Mouse (Mus musculus) forebrain, embryonic 16.5 days (tissue): ENCODE measurements around the gene Tmem59l. TPM values are rescaled to one million over a fixed set of nuclear protein-coding genes. Genes with fewer than 3 reads are reported as not detected.
A peak's percentile ranks its signal among the peaks of the same experiment; 100 is the strongest.

Experiments
- ATAC-seq: fragments of 200-750 bp; cut with Nextera tagmentation; 2 replicates; pipeline ENCODE4 v1.8.0; 2017; ENCODE audit warnings: mild to moderate bottlenecking, moderate library complexity
- H3K27ac ChIP-seq: fragments of 300-500 bp; sonication (generic); 2 replicates; pipeline ENCODE4 v1.5.1; 2014; ENCODE audit warnings: low read length, control low read depth
- H3K27me3 ChIP-seq: fragments of 300-500 bp; sonication (generic); replicated peaks from 2 replicates; pipeline ENCODE4 v1.6.1; 2014; ENCODE audit warnings: low read length; ENCODE audit not compliant: control insufficient read depth, insufficient read depth
- H3K36me3 ChIP-seq: fragments of 300-500 bp; sonication (generic); 2 replicates; pipeline ENCODE4 v1.6.1; 2014; ENCODE audit not compliant: control insufficient read depth, insufficient read depth
- H3K4me1 ChIP-seq: fragments of 300-500 bp; sonication (generic); replicated peaks from 2 replicates; pipeline ENCODE4 v1.6.1; 2014; ENCODE audit warnings: low read length; ENCODE audit not compliant: control insufficient read depth, insufficient read depth
- H3K4me2 ChIP-seq: fragments of 300-500 bp; sonication (generic); 2 replicates; pipeline ENCODE4 v1.6.1; 2014; ENCODE audit warnings: mild to moderate bottlenecking, low read length, control low read depth
- H3K4me3 ChIP-seq: fragments of 300-500 bp; sonication (generic); replicated peaks from 2 replicates; pipeline ENCODE4 v1.5.1; 2014; ENCODE audit warnings: mild to moderate bottlenecking, low read length, control low read depth
- H3K9ac ChIP-seq: fragments of 300-500 bp; sonication (generic); replicated peaks from 2 replicates; pipeline ENCODE4 v1.6.1; 2014; ENCODE audit warnings: low read depth, low read length, control low read depth
- H3K9me3 ChIP-seq: fragments of 300-500 bp; sonication (generic); 2 replicates; pipeline ENCODE4 v1.6.1; 2016; ENCODE audit warnings: low read length; ENCODE audit not compliant: control insufficient read depth
- WGBS: fragments of 180-500 bp; shearing (Covaris S2); extraction: QIAGEN DNeasy Blood & Tissue Kit; methylation state at CpG from one replicate; pipeline ENCODE4 v1.1.7; 2014; 5-methylcytosine and 5-hydroxymethylcytosine counted together
- polyA plus RNA-seq: library from polyadenylated mRNA; unstranded; fragments of >200 nt; fragmentation: Nextera tagmentation; extraction: Ambion mirVana; gene quantifications from 2 replicates; pipeline ENCODE4 v1.2.1, GENCODE M21; 2015

Tmem59l gene
- 74.9 and 90.8 TPM in 2 replicates for polyA plus RNA-seq

DNA sequence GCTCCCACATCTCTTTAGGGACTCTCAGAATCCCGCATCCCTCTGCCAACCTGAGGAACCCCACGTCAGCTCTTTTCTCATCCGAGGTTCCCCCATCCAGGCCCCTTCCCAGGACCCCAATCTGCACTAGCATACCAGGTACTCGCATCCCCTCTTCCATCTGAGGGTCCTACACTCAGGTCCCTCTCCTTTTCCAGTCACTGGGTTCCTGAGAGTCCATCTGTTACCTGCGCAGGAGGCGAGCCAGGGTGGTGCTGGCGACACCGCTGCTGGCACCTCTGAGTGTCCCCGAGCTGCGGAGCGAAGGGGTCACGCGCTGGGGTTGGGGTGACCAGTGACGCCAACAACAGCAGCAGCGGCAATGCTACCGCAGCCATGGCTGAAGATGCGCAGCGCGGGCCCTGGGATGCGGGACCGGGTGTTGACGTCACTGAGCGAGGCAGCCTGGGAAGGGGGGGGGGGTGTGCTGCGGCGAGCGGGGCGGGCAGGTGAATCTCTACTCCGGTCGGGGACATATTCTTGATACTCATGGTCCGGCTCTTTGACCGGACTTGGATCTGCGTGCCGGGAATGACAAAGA, at the start of gene Tmem59l:
TSS of gene Tmem59l (minus strand) at position 418 of the 580 bp plus-strand sequence.
- peaks cover 63% of the 10 kb centered on the region for H3K27me3 ChIP-seq
- no peaks in the 10 kb centered on the region for H3K36me3 ChIP-seq
- H3K27ac ChIP-seq = no peak within 1 kb of the TSS
- ATAC-seq = peak; percentile 70
- H3K9ac ChIP-seq = peak within 1 kb of the TSS; percentile 88
- H3K4me3 ChIP-seq = peak within 1 kb of the TSS; percentile 69
- H3K4me2 ChIP-seq = peak within 1 kb of the TSS; percentile 84
- no peaks in the 10 kb centered on the region for H3K9me3 ChIP-seq
- peaks cover 23% of the 10 kb centered on the region for H3K4me1 ChIP-seq
- WGBS = 2% methylated on average over 33 of the region's 33 CpGs

DNA sequence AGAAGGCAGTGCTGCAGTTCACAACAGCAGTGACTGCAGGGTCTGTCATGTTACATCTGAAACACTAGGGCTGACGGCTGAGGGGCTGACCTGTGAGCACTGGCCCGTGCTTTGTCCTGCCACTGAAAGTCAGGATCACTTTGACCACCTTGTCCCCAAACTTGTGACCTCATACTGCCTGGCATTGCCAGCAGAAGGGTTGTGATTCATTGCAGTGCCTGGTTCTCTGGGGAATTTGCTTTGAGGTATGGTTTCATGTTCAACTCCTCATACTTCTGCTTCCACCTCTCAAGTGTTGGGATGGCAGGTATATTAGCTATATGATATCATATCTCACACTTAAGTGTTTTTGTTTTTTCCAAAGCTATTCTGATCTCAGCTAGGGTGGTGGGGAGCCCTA, 48.5 kb upstream of the Tmem59l start:
- Histone ChIP-seq H3K27me3 (no peaks in the 10 kb centered on the region), H3K4me3 (no peak overlapping the region), H3K9me3 (no peaks in the 10 kb centered on the region), H3K36me3 (peaks cover 13% of the 10 kb centered on the region), H3K9ac (no peak overlapping the region), H3K27ac (no peak overlapping the region), H3K4me2 (no peak overlapping the region), H3K4me1 (peaks cover 16% of the 10 kb centered on the region)
- no peak for ATAC-seq
- WGBS = 89% methylated on average over 2 of the region's 2 CpGs

DNA sequence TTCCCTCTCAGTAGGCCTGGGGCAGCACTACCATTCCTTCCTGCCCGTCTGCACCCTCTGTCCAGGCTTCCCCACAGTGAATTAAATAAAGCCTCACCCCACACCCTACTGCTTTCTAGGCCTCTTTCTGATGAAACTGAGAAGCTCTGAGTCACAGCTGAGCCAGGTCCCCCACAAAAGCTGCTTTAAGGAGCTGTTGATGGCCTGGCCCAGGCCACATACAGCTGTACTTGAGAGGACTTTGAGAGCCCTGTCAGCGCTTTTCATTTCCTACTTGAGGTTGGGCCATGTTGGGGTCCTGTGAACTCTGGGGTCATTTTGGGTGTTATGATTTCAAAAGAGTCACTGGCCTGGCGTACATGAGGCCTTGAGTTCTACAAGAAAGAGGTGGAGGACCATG, 48.1 kb upstream of the Tmem59l start:
- ATAC-seq = no peak
- Histone ChIP-seq H3K27ac (no peak overlapping the region), H3K4me2 (no peak overlapping the region), H3K27me3 (no peaks in the 10 kb centered on the region), H3K36me3 (peaks cover 13% of the 10 kb centered on the region), H3K9ac (no peak overlapping the region), H3K9me3 (no peaks in the 10 kb centered on the region), H3K4me1 (peaks cover 11% of the 10 kb centered on the region), H3K4me3 (no peak overlapping the region)
- WGBS = 85% methylated on average over 3 of the region's 3 CpGs

DNA sequence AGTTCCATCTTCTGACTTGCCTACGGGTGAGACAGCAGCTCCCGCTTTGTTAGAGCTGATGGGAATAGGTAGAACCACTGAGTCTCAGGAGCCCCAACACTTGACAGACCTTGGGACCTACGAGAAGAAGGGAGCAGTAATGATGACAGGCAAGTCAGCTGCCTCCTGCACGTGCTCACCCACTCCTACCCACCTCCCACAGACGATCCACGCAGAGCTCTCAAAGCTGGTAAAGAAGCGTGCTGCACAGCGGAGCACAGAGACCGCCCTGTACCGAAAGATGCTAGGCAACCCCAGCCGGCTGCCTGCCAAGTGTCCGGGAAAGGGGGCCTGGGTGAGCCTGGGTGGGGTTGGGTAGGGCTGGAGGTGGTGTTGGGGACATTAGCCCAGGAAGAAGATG, 47.1 kb upstream of the Tmem59l start:
- H3K4me1 ChIP-seq = peaks cover 17% of the 10 kb centered on the region
- H3K36me3 ChIP-seq = peaks cover 15% of the 10 kb centered on the region
- no peak for ATAC-seq
- WGBS = 93% methylated on average over 12 of the region's 12 CpGs
- no peaks in the 10 kb centered on the region for H3K9me3 ChIP-seq
- H3K27ac ChIP-seq = no peak overlapping the region
- H3K27me3 ChIP-seq = no peaks in the 10 kb centered on the region
- H3K4me3 ChIP-seq = no peak overlapping the region
- no peak overlapping the region for H3K4me2 ChIP-seq
- H3K9ac ChIP-seq = no peak overlapping the region

DNA sequence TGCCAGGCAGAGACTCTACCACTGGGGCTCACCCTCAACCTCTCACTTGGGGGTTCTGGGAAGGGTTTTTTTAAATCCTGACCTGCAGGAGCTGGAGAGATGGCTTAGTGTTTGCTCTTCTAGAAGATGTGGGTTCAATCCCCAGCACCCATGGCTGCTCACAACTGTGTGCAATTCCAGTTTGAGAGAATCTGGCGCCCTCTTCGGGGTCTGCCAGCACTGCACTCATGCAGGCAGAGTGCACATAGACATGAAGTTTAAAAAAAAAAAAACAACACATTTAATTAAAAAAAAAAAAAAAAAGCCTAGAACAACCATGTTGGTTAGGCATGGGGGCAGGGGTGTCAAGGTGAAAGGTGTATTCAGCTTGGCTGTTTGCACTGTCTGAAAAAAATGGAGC, 43.2 kb upstream of the Tmem59l start:
- H3K9me3 ChIP-seq = no peaks in the 10 kb centered on the region
- H3K4me3 ChIP-seq = no peak overlapping the region
- no peak overlapping the region for H3K9ac ChIP-seq
- H3K4me1 ChIP-seq = peaks cover 29% of the 10 kb centered on the region
- no peak for ATAC-seq
- no peaks in the 10 kb centered on the region for H3K27me3 ChIP-seq
- H3K36me3 ChIP-seq = peaks cover 13% of the 10 kb centered on the region
- WGBS = 82% methylated on average over 2 of the region's 2 CpGs
- H3K27ac ChIP-seq = no peak overlapping the region
- no peak overlapping the region for H3K4me2 ChIP-seq

DNA sequence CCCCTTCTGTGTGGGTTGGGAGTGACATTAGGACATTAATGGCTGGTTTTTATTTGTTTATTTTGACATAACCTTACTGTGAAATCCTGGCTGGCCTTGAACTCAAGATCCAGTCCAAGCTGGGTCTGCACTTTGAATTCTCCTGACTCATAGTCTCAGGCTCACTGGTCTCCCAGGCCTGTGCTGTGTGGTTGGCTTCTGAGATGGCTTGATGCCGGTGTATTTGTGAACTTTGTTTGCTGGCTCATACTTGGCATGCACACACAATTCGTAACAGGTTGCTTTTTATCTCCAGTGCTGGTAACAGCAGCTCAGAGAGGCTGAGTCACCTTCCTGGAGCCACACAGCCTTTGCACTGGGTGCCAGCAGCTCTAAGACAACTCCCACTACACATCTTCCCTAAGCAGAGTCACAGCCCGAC, 42.6 kb upstream of the Tmem59l start:
- Histone ChIP-seq H3K27me3 (no peaks in the 10 kb centered on the region), H3K4me1 (peaks cover 29% of the 10 kb centered on the region), H3K4me2 (no peak overlapping the region), H3K27ac (no peak overlapping the region), H3K9ac (no peak overlapping the region), H3K4me3 (no peak overlapping the region), H3K36me3 (peaks cover 13% of the 10 kb centered on the region), H3K9me3 (no peaks in the 10 kb centered on the region)
- 96% methylated on average over 3 of the region's 3 CpGs for WGBS
- no peak for ATAC-seq

DNA sequence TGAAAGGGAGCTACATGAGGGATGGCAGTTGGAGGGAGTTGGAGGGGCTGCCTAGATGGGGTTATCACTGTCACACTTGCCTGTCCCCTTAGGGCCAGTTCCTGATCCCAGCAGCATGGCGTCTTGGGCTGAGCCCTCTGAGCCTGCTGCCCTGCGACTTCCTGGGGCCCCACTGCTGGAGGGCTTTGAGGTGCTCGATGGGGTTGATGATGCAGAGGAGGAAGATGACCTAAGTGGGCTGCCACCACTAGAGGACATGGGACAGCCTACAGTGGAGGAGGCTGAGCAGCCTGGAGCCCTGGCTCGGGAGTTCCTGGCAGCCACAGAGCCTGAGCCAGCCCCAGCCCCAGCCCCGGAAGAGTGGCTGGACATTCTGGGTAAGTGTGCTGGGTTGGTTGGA, 42.1 kb upstream of the Tmem59l start:
- Histone ChIP-seq H3K27ac (no peak overlapping the region), H3K9ac (no peak overlapping the region), H3K4me1 (peaks cover 29% of the 10 kb centered on the region), H3K4me2 (no peak overlapping the region), H3K9me3 (no peaks in the 10 kb centered on the region), H3K36me3 (peaks cover 13% of the 10 kb centered on the region), H3K4me3 (no peak overlapping the region), H3K27me3 (no peaks in the 10 kb centered on the region)
- ATAC-seq = no peak
- 88% methylated on average over 5 of the region's 5 CpGs for WGBS

DNA sequence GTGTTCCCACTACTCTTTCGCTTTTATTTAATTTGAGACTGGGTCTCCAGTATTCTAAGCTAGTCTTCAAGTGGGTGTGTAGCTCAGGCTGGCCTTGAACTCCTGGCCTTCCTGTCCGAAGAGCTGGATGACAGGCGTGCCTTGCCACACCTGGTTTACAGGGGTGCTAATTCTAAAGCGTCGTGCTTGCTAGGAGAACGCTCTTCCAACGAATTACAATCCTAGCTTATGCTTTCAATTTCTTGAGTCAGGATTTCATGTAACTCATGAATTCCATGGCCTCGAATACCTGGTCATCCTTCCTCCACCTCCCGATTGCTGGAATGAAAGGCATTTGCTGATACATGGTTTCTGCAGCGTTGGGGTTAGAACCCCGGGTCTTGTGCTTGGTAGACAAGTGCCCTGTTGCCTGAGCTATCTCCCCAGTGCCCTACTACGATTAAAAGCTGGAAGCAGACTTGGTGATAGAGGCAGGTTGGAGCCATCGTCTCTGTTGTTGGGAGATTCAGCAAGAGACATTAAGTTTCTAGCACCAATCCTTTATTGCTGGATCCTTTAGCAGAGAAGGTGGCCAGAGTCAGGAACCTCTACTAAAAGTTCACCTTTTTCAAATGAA, 41.1 kb upstream of the Tmem59l start:
- peak overlapping the region; percentile 79 for H3K27ac ChIP-seq
- H3K9me3 ChIP-seq = no peaks in the 10 kb centered on the region
- H3K36me3 ChIP-seq = peaks cover 11% of the 10 kb centered on the region
- H3K4me1 ChIP-seq = peaks cover 34% of the 10 kb centered on the region
- H3K27me3 ChIP-seq = no peaks in the 10 kb centered on the region
- 33% methylated on average over 13 of the region's 13 CpGs for WGBS
- H3K4me2 ChIP-seq = peak overlapping the region; percentile 88
- peak overlapping the region; percentile 94 for H3K9ac ChIP-seq
- H3K4me3 ChIP-seq = peak overlapping the region; percentile 77
- ATAC-seq = no peak

DNA sequence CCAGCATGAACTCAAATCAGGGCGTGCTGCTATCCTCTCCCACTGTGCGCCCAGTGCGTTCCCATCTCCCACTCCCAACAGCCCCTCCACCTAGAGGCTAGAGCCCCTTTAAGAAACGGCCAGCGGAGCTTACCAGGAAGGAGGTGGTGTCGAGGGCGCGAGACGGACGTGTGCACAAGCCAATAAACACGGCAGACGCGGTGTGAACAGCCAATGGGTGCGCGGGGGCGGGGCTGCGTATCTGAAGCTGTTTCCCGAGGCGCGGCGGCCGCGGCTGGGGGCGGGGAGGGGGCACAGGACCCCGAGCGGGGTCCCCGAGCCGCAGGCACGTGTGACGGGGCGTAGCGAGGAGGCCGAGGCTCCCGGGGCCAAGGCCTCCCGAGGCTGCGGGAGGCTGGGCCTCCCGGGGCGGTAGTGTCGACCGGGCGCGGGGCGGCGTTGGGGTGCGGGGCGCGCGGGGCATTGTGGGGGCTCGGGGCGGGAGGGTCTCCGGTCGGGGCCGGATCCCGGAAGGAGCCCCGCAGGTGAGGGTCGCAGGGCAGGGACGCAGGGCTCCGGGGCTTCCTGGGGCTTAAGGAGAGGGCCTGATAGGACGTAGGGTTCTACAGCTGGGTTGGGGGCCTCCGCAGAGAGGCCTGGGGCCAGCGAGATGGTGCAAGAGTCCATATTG, 40.5 kb upstream of the Tmem59l start, which contains the start of the genes Fkbp8 and Kxd1:
TSS of gene Fkbp8 (plus strand) at position 213 of the 670 bp plus-strand sequence.
TSS of gene Kxd1 (minus strand) at position 445 of the 670 bp plus-strand sequence.
- WGBS = under 1% methylated on average over 60 of the region's 61 CpGs
- H3K9ac ChIP-seq = peak within 1 kb of the TSS; percentile 94
- no peaks in the 10 kb centered on the region for H3K9me3 ChIP-seq
- no peaks in the 10 kb centered on the region for H3K27me3 ChIP-seq
- peak within 1 kb of the TSS; percentile 77 for H3K4me3 ChIP-seq
- peak; percentile 95 for ATAC-seq
- H3K4me1 ChIP-seq = peaks cover 35% of the 10 kb centered on the region
- peak within 1 kb of the TSS; percentile 89 for H3K4me2 ChIP-seq
- peak within 1 kb of the TSS; percentile 79 for H3K27ac ChIP-seq
- H3K36me3 ChIP-seq = peaks cover 8% of the 10 kb centered on the region
